Mouse (Mus musculus): Measurements from ENCODE around the gene Adap1.

GRCm38 (mm10) chr5:139282191-139282590 lies 43.2 kb downstream of the Adap1 start:
- TF ChIP-seq CTCF (IDR thresholded peaks at IDR 0.05) (peak; percentile 99), EP300 (IDR thresholded peaks at IDR 0.05) (no peak)
